Mouse (Mus musculus): Measurements from ENCODE around the gene Tef.

The Tef gene

DNA sequence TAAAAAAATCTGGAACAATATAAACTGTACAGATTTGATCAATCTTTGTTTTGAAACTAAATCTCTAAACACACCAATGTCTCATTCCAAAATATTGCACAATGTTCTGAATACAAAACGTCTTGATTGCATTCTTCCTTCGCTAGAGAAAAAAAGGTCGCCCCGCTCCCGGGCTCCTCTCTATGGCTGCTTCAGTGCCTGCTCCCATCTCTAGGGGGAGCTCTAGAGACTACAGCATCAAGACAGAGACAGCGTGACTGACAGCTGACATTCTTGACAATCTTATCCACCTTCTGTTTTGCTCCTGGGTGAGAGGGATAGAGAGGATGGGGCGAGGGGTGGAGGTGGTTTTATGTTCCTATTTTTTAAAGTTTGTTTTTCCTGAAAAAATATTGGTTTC, 46.1 kb downstream of the Tef start:
- WGBS, result 19% methylated on average over 7 of the region's 7 CpGs

DNA sequence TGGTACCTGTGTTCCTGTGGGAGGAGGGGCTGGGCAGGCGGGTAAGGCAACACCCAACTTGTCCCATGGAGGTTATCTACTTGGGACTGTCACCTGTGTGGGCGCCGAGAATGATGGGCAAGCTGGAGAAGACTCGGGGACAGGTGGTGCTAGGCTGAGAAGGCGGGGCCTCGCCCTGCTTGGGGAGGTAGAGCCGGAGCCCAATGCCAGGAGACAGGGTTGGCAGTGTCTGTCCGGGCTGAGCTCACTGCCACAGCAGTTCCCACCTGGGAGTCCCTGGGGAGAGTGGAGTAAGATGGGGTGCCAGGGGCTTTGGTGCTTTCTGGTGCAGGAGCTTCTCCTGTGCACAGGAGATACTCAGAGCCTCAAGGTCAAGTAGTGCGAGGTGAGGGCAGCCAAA, 46.9 kb downstream of the Tef start:
- 69% methylated on average over 9 of the region's 9 CpGs for WGBS

GRCm38 (mm10) chr15:81850718-81851117, 48.5 kb downstream of the Tef start:
- 53% methylated on average over 14 of the region's 14 CpGs for WGBS

- WGBS, result 89% methylated on average over 15 of the region's 15 CpGs
These were observed 49.2 kb downstream of the Tef start for GRCm38 (mm10) chr15:81851375-81851774.

- WGBS, result 79% methylated on average over 9 of the region's 9 CpGs
These were observed 50.3 kb downstream of the Tef start for GRCm38 (mm10) chr15:81852411-81853000.

- WGBS, result 75% methylated on average over 7 of the region's 7 CpGs
These were observed 50.9 kb downstream of the Tef start for GRCm38 (mm10) chr15:81853081-81853480.

- WGBS, result under 1% methylated on average over 28 of the region's 28 CpGs
These were observed 54.0 kb downstream of the Tef start for GRCm38 (mm10) chr15:81856030-81856790.

GRCm38 (mm10) chr15:81856938-81857723, 54.9 kb downstream of the Tef start:
- 0% methylated on average over 14 of the region's 14 CpGs for WGBS

- WGBS, result under 1% methylated on average over 33 of the region's 33 CpGs
These were observed 55.5 kb downstream of the Tef start for GRCm38 (mm10) chr15:81857724-81858116.

GRCm38 (mm10) chr15:81858138-81858516, 55.9 kb downstream of the Tef start:
- under 1% methylated on average over 23 of the region's 23 CpGs for WGBS

GRCm38 (mm10) chr15:81858517-81859329, 56.5 kb downstream of the Tef start, which contains the start of gene Tob2:
Gene Tob2, minus strand, starts transcription at chr15:81858796.
- under 1% methylated on average over 44 of the region's 44 CpGs for WGBS

- WGBS, result under 1% methylated on average over 39 of the region's 39 CpGs
These were observed 57.4 kb downstream of the Tef start for GRCm38 (mm10) chr15:81859330-81860255.

- WGBS, result 13% methylated on average over 8 of the region's 8 CpGs
These were observed 58.4 kb downstream of the Tef start for GRCm38 (mm10) chr15:81860471-81861135.

- WGBS, result 94% methylated on average over 7 of the region's 7 CpGs
These were observed 62.0 kb downstream of the Tef start for GRCm38 (mm10) chr15:81864238-81864637.

GRCm38 (mm10) chr15:81869985-81870384, 67.8 kb downstream of the Tef start:
- 98% methylated on average over 5 of the region's 5 CpGs for WGBS

DNA sequence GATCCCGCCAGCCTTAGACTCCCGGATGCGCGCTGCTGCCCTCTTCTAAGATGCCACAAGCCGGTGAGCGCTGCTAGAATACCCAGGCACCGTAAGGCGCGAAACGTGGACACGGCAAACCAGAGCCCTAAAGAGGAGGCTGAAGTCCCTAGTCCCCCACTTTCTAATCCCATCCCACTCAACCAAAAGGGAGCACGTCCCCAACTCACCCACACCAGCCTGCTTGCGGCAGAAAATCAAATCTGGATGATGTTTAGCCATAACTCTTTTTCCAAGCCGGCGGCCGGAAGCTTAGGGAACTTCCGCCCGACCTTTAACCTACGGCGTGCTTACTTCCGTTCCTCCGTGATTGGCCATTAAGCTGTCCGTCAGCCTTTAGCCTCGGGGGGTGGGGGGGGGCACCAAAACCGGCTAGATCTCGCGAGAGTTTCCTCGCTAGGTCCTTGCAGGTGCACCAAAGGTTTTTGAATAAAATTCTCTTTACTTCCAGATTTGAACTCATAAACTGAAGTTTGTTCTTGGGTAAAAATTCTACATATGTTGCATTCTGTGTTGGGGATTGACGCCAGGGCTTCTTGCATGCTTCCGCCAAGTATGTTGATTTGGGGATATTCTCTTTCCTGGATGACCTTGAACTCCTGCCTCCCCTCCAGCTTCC, 69.5 kb downstream of the Tef start, which contains the start of gene Phf5a:
Phf5a (minus strand) TSS at position 308 of the 658 bp plus-strand sequence.
- under 1% methylated on average over 30 of the region's 30 CpGs for WGBS

GRCm38 (mm10) chr15:81872262-81873136, 70.3 kb downstream of the Tef start, which contains the start of gene Aco2:
Gene Aco2, plus strand, starts transcription at chr15:81872309.
- WGBS, result under 1% methylated on average over 53 of the region's 53 CpGs
